Mouse (Mus musculus): ENCODE measurements at regions not wholly inside any gene's neighbourhood (a gene's known extent, or its start where the extent isn't known, plus 50 kb on each side); places are given as distances from the start of the nearest gene placed in this dataset.
A peak's percentile ranks its signal among the peaks of the same experiment; 100 is the strongest.
"Not testable (repeated sequence)": the region's sequence is repeated elsewhere in the genome, so short reads cannot be mapped to it uniquely, and the experiment has no call there.

GRCm38 (mm10) chr2:147307488-147308386 is 54.0 kb upstream of the Pax1 start:
- peak; percentile 96 for ATAC-seq (replicated peaks; ENCODE audit: low FRiP score, low TSS enrichment, poor library complexity, severe bottlenecking)

DNA sequence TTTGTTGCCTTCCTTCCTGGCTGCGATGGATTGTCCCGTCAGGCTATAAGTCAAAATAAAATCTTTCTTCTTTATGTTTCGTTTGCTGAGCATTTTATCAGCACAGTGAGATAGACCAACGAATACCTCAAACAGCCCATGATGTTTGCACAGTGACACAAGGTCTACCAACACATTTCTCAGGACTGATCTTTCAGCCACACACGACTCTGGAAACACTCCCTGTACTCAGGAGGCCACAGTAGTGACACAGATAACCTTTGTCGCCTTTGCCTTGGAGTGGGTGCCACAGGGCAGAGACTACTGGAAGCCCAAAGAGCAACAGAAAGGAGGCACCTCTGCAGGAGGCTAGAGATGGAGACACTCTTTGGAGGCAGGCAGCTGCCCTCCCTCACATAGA is 55.0 kb upstream of the Pax1 start:
- ATAC-seq (replicated peaks; ENCODE audit: low FRiP score, low TSS enrichment, poor library complexity, severe bottlenecking), result no peak

DNA sequence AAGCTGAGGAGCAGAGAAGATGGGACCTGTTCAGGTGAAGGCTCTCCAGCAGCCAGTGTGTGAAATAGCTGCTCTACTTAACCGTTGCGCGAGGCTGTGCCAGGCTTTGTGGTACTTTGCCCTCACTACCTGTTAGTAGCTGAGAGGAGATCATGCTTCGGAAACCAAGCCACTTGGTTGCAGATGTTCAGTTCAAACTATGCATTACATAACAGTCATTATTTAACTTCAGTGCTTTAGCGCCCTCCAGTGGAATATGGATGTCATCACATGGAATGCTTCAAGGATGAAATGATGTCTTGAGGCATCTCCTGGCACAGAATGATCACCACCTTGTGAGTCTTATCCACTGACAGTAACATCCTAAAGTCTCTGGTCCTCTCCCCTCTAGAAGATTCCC is 56.5 kb upstream of the Pax1 start:
- peak; percentile 62 for ATAC-seq (replicated peaks; ENCODE audit: low FRiP score, low TSS enrichment, poor library complexity, severe bottlenecking)

DNA sequence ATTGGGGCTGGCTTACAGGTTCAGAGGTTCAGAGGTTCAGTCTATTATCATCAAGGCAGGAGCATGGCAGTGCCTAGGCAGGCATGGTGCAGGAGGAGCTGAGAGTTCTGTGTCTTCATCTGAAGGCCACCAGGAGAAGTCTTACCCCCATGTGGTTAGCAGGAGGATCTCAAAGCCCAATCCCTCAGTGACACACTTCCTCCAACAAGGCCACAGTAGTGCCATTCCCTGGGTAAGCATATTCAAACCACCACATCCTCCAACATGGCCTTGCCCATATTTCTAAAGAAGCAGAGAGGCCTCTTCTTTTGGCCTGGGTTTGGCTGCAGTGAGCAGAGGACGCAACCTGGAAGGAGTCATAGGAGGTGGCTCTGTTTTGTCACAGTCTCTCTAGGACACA is 61.2 kb upstream of the Pax1 start:
- ATAC-seq (replicated peaks; ENCODE audit: low FRiP score, low TSS enrichment, poor library complexity, severe bottlenecking), result no peak

DNA sequence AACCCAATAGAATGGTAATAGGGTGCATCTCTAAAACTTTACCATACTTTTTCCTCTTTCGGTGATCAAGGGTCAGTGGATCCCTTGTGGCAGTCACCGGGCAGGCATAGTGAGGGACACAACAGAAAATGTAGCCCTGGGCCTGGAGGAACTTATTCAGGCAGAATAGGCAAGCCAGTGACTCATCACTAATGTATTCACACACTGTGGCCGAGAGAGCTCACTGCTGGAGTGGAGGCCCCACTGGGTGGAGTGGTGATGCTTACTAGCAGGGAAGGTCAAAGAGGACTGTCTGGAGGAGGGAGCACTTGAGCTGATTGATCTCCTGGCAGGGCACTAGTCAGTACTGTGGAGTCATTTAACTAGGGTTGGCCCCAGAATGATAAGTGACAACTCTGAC is 62.4 kb upstream of the Pax1 start:
- no peak for ATAC-seq (replicated peaks; ENCODE audit: low FRiP score, low TSS enrichment, poor library complexity, severe bottlenecking)

- no peak for ATAC-seq (replicated peaks; ENCODE audit: low FRiP score, low TSS enrichment, poor library complexity, severe bottlenecking)
These were observed 63.2 kb upstream of the Pax1 start for GRCm38 (mm10) chr2:147298499-147298896.

DNA sequence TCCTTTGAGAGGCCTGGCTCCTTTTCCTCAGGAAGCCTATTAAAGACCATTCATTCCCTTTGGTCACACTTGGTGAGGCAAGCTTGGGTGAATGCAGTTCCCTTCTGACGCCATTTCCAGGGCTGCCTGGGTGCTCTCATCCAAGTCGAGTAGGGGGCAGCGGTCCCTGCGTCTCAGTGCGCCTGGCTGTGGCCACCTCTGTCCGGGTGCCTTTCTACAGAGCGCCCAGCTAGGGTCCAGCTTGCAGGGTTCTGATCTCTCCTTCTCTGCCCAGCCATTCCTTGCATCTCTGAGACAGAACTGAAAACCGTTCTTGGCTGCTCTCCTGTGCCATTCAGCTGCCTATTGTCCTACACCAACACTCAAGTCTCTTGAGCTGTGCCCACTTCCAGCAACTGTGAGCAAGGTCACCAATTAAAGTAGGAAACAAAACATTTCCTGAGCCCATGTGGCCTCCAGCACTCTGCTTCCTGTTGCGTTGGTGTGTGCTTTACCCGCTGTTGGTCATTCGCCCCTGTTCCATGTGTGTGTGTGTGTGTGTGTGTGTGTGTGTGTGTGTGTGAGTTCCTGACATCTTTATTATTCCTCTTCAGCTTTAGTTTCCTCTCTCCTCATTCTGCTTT is 63.7 kb upstream of the Pax1 start:
- no peak for ATAC-seq (replicated peaks; ENCODE audit: low FRiP score, low TSS enrichment, poor library complexity, severe bottlenecking)

DNA sequence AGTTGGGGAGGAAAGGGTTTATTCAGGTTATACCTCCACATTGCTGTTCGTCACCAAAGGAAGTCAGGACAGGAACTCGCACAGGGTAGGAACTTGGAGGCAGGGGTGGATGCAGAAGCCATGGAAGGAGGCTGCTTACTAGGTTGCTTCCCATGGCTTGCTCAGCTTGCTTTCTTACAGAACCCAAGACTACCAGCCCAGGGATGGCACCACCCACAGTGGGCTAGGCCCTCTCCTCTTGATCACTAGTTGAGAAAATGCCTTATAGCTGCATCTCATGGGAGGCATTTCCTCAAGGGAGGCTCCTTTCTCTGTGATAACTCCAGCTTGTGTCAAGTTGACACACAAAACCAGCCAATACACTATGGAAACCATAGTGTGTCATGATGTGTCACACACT is 66.8 kb upstream of the Pax1 start:
- not testable (repeated sequence) for ATAC-seq (replicated peaks; ENCODE audit: low FRiP score, low TSS enrichment, poor library complexity, severe bottlenecking)

- ATAC-seq (replicated peaks; ENCODE audit: low FRiP score, low TSS enrichment, poor library complexity, severe bottlenecking), result no peak
These were observed 68.4 kb upstream of the Pax1 start for GRCm38 (mm10) chr2:147293294-147293688.

- ATAC-seq (replicated peaks; ENCODE audit: low FRiP score, low TSS enrichment, poor library complexity, severe bottlenecking), result no peak
These were observed 69.1 kb upstream of the Pax1 start for GRCm38 (mm10) chr2:147292387-147293293.

GRCm38 (mm10) chr2:147283390-147283789 is 78.3 kb upstream of the Pax1 start:
- ATAC-seq (replicated peaks; ENCODE audit: low FRiP score, low TSS enrichment, poor library complexity, severe bottlenecking), result no peak

DNA sequence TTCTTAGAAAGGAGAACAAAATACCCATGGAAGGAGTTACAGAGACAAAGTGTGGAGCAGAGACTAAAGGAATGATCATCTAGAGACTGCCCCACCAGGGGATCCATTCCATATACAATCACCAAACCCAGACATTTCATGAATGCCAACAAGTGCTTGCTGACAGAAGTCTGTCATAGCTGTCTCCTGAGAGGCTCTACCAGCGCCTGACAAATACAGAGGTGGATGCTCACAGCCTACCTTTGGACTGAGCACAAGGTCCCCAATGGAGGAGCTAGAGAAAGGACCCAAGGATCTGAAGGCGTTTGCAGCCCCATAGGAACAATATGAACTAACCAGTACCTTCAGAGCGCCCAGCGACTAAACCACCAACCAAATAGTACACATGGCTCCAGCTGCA is 83.6 kb upstream of the Nkx2-2 start:
- no peak for ATAC-seq (replicated peaks; ENCODE audit: low FRiP score, low TSS enrichment, poor library complexity, severe bottlenecking)

DNA sequence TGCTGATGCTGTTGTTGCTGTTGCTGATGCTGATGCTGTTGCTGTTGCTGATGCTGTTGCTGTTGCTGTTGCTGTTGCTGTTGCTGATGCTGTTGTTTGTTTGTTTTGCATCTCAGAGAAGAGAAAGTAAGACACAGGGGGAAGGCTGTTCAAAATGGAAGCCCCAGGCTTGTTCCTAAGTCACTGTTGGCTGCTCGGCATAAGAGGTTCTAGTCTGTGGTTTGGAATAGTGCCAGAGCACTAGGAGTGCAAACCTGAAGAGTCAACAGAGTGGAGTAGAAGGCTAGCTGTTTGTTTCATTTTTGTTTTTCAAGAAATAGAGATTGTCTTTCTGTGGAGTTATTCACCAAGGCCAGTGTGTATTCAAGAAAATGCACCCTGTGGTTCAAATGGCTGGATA is 75.1 kb upstream of the Nkx2-2 start:
- no peak for ATAC-seq (replicated peaks; ENCODE audit: low FRiP score, low TSS enrichment, poor library complexity, severe bottlenecking)

- no peak for ATAC-seq (replicated peaks; ENCODE audit: low FRiP score, low TSS enrichment, poor library complexity, severe bottlenecking)
These were observed 73.9 kb upstream of the Nkx2-2 start for GRCm38 (mm10) chr2:147267901-147268300.

GRCm38 (mm10) chr2:147267257-147267656 is 73.2 kb upstream of the Nkx2-2 start:
- ATAC-seq (replicated peaks; ENCODE audit: low FRiP score, low TSS enrichment, poor library complexity, severe bottlenecking), result no peak

DNA sequence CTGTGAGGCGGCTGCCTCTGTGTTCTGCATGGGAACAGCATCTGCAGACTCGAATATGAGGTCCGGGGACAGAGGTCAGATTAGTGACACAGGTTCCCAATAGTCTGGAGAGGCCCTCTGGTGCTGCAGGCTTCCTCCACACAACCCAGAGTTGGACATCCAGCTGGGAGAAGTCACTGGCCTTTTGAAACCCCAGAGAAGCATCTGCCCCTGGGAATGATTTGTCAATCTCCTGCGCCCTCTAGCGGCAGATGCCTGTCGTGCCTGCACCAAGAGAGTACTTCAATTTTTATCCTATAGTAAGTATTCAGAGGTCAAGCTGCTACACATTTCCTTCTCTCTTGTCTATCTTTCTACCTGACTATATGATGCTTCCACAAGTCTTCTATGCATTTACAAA is 62.7 kb upstream of the Nkx2-2 start:
- ATAC-seq (replicated peaks; ENCODE audit: low FRiP score, low TSS enrichment, poor library complexity, severe bottlenecking), result peak; percentile 81

GRCm38 (mm10) chr2:147254944-147255343 is 60.9 kb upstream of the Nkx2-2 start:
- ATAC-seq (replicated peaks; ENCODE audit: low FRiP score, low TSS enrichment, poor library complexity, severe bottlenecking), result no peak

- ATAC-seq (replicated peaks; ENCODE audit: low FRiP score, low TSS enrichment, poor library complexity, severe bottlenecking), result no peak
These were observed 60.1 kb upstream of the Nkx2-2 start for GRCm38 (mm10) chr2:147254137-147254536.

- no peak for ATAC-seq (replicated peaks; ENCODE audit: low FRiP score, low TSS enrichment, poor library complexity, severe bottlenecking)
These were observed 54.0 kb upstream of the Nkx2-2 start for GRCm38 (mm10) chr2:147247981-147248514.

DNA sequence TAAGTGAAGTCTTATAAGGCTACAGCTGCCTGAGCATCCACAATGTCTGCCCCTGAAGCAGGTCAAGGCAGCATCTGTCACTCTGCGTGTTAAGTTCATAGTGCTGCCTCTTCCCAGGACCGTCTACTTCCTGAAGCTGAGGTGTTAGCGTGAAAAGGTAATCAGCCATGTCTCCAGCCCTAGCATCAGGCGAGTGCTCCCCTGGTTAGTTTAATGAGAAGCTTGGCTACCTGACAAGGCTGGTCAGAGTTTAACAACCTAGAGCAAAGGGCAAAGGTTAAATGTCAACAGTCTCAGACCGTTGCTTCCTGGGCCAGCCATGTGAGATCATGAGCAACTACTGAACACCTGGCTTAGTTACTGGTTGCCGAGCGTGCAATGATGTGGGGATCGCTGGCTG is 53.2 kb upstream of the Nkx2-2 start:
- no peak for ATAC-seq (replicated peaks; ENCODE audit: low FRiP score, low TSS enrichment, poor library complexity, severe bottlenecking)
